Mouse (Mus musculus): Measurements from ENCODE around the gene Ndufa13.

Ndufa13 gene

DNA sequence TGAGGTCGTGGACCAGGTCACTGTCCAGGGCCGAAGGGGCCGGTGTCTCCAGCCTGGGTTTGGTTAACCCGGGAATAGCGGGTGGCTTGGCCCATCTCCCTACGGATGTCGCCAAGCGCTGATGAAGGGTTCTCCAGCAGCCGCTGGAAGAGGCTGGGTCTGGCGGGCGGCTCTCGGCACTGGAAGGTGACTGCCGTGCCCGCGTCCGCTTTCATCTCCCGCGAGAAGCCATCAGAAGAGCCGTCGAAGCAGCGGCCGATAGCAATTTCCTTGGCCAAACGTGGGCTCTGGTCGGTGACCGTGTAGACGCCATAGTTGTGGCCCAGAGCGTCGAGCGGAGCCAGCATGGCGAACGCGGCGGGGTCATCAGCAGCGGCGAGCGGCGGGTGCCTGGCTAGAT lies 21.5 kb downstream of the Ndufa13 start:
- no peak for DNase-seq (ENCODE audit: low spot score in 2 of 2)

DNA sequence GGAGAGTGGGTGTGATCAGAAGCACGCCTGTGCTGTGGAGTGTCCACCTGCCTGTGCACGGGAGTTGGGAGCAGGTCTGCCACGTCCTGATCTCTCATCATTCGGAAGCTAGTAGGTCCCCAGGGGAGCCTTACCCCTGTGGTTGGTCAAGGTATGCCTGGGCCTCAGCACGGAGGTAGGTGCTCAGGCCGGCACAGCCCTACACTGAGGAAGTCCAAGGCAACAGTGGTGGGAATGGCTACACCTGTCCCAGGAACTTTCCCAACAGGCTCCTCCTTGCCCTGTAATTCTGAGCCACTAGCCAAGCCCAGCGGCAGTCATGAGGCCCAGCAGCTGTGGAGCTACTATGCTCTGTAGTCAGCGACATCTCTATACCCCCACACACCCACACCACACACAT lies 22.7 kb downstream of the Ndufa13 start:
- no peak for DNase-seq (ENCODE audit: low spot score in 2 of 2)

DNA sequence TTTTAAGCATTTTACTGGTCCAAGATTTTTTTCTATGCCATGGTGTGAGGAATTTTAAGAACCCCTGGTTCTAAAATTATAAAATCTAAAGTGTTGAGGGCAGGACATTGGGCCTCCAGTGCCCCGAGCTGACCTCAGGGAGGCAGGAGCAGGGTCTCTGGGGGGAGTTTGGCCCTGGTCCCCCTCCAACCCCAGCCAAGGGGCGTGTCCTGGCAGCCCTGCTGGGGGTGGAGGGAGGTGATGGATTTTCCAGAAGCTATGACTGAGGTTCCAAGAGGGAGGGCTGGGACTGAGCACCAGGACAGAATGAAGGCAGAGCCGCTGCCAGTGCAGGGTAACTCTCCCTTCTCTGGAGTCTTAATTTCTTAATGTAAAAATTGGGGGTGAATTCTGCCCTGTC lies 24.4 kb downstream of the Ndufa13 start:
- no peak for DNase-seq (ENCODE audit: low spot score in 2 of 2)

DNA sequence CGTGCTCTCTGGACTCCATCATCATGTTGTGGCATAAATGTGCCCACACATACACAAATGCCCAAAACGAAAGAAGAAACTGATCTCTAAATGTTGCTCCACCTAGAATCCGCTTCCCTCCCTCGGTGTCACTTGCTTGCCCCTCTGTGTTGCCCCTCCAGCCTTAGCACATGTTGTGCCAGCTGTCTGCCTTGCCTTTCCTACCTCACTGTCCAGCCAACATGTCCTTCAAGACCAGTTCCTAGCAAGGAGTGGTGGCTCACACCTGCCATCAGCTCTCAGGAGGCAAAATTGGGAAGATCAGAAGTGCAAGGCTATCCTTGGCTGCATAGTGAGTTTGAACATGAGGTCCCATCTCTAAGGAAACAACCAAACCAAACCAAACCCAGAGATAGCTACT lies 25.0 kb downstream of the Ndufa13 start:
- DNase-seq (ENCODE audit: low spot score in 2 of 2): no peak

DNA sequence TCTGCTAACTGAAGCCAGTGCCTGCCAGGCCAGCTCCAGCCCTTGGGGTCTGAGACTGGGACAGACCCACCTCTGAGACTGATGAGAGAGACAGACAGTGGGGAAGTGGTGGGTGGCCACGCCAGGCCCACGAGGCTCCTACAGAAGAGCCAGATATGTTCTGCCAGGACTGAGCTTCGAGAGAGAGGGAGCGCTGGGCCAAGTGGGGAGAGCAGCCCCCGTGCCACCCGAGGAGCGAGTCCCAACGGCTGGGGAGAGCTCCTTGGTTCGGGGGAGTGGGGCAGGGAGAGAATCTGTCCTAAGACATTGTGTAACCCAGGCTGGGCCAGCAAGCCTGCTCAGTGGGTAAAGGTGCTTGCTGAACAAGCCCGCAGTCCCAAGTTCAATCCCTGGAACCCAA lies 25.4 kb downstream of the Ndufa13 start:
- no peak for DNase-seq (ENCODE audit: low spot score in 2 of 2)

DNA sequence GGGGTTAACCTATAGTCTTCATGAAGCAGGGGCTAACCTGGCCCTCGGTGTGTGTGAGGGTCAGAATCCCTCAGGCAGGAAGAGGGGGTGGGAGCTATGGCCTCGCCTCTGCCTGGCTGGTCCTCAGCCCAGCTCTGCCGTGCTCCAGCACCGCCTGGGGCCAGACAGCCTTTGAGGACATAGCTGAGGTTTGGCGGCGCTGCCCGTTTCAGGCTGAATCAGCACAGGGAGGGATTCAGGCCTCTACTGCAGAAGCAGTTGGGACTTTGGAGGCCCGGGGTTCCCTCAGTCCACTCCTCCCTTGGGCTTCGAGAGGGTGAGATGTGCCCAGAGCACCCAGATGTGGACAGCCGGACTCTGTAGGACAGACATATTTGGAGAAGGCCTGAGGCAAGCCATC lies 26.3 kb downstream of the Ndufa13 start:
- no peak for DNase-seq (ENCODE audit: low spot score in 2 of 2)

DNA sequence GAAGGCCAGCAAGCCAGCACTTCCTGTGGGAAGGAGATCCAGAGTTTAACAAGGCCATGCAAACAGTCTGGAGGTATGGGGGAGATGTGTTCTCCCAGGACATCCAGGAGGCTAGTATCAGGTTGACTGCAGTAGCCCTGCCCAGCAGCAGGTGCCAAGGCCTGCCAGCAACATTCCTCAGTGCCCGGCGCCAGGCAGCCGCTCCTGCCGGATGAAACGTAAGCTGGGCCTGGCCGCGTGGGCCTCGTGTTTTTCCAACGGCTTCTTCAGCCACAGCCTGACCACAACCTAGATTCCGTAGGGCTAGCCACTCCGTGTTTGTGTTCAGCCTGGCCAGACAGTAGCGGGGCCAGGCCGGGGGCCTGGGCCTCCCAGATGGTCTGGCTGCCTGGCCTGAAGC lies 27.7 kb downstream of the Ndufa13 start:
- DNase-seq (ENCODE audit: low spot score in 2 of 2): no peak

DNA sequence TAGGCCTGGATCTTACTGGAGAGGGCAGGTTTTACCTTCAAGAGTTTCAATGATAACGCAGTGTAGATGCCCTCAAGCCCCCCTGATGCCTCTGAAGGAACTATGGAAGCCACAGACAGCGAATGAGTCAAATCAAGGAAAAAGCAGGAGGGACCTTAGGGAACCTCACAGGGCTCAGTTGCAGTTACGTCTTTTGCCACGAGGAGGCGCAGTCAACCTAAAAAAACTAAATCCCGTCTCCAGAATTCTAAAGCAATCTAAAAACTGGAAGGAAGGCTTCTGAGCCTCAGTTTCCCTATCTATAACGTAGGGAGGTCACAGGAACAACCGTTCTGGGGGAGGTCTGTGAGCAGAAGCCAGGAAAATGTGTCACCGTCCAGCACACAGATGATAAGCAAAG lies 28.2 kb downstream of the Ndufa13 start:
- peak in 1 of 2 experiments; percentile 74 for DNase-seq (ENCODE audit: low spot score in 2 of 2)

DNA sequence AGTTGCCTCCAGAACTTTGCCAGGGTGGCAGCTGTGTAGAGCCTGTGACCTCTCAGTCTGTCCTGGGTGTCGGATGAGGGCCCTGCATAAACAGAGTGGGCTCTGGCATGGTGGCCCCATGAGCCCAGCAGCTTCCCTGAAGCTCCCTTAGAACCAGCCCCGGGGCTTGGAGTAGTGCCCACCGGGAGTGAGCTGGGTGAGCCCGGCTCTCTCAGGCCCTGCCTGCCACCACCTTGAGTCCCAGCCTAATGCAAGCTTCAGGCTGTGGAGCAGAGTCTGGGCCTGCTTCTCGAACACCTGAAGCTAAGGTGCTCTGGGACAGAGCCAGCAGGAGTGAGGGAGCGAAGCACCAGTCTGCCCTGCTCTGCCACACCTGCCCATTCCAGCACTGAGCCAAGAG lies 31.5 kb downstream of the Ndufa13 start:
- no peak for DNase-seq (ENCODE audit: low spot score in 2 of 2)

DNA sequence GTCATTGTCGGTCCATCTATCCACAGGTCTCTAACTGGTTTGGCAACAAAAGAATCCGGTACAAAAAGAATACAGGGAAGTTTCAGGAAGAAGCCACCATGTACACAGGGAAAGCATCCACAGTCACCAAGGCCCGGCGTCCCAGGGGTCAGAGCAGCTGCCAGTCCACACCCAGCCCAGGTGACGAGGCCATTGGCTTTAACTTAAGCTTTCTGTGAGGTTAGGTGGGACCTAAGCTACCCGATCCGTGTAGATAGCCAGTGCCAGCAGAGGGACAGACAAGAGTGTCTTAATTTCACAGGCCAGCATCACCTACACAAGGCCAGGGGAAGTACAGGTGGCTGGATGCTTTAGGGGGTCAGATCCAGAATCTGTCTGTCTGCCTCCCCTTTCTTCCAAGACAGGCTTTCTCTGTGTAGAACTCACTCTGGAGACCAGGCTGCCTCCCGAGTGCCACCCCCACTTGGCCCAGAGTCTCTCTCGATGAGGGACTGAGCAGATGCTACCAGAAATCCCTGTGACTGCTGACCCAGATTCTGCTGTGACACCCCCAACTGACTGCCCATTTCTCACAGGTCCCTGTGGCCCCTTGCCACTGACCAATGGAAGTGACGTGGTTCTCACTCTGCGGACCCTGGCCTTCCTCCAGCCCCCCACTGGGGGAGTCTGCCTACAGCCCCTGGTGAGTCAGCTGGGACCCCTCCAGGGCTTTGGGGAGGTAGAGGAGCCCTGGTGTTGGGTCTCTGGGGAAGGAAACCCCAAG lies 32.2 kb downstream of the Ndufa13 start:
- DNase-seq (ENCODE audit: low spot score in 2 of 2): no peak

DNA sequence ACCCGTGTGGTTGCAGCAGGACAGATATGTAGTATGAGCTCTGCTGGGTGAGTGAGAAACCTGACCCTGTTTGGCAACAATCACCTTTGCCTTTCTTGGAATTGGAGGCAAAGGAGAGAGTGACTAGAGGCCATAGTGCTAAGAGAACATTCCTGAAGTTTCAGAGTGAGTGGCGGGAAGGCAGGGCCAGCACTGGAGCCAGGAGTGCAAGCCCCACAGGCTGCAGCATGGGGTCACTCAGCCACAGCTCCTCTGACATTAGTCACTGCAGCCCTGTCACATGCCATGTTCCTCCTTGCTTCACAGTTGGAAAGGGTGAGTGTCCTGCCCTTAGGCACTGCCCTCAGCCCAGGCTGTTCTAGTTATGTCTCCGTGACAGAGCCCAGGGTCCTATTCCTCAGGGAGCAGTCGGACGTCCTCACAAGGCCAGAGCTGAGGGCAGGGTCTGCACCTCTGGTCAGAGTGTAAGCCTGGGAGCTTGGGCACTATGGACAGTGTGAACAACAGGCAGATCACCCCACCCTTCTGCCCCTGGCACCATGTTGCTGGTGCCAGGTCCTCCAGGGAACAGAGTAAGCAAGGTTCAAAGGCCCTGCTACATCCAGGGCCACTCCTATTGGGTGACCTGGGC lies 34.5 kb downstream of the Ndufa13 start:
- no peak for DNase-seq (ENCODE audit: low spot score in 2 of 2)

DNA sequence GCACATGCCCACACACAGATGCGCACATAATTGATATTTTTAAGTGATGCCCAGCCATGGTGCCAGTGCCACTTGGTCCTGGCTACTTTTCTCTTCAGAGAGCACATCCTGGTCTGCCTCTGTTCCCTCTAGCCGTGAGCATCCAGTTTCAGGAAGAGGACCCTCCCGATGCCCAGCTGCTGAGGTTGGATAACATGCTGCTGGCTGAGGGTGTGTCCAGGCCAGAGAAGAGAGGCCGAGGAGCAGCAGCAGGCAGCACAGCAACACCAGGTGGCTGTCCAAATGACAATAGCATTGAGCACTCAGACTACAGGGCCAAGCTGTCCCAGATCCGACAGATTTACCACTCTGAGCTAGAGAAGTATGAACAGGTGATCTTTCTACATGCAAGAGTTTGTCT lies 38.2 kb downstream of the Ndufa13 start:
- no peak for DNase-seq (ENCODE audit: low spot score in 2 of 2)

DNA sequence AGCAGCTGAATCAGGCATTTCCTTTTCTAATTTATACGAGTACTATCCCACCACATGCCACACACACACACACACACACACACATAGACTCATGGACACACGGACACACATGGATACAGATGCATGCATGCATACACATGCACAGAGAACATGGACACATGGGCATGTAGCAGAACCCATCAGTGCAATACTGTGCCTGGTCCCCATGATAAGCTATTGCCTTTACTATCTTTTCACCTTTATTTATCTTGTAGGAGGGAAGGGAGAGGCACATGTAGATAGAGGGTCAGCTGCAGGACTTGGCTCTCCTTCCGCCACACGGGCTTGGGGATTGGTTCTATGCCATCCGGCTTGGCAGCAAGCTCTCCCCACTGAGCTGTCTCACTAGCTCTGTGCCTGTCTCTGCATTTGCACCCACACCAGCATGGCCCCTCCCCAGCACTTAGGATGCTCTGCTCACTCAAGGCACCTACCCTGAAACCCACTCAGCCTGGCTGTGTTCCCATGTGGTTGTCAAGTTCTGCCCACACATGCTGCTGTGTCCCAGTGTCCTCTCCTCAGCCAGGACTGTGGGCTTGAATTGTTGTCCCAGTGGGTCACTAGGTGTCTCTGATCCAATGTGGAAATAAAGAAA lies 38.9 kb downstream of the Ndufa13 start:
- no peak for DNase-seq (ENCODE audit: low spot score in 2 of 2)

DNA sequence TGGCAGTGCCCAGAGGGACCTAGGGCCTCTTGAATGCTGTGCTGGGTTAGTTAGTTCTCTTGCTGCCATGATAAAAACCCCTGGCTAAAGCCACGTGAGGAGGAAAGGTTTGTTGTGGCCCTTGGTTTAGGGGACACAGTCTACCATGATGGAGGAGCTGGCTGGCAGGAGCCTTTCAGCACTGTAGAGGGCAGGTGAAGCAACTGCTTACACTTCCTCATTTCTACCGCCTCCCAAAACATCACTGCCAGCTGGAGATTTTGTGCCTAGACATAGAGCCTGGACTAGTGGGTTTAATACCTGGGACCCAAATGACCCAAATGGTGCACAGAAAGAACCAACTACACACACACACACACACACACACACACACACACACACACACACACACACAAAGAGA lies 41.1 kb downstream of the Ndufa13 start:
- DNase-seq (ENCODE audit: low spot score in 2 of 2): no peak

DNA sequence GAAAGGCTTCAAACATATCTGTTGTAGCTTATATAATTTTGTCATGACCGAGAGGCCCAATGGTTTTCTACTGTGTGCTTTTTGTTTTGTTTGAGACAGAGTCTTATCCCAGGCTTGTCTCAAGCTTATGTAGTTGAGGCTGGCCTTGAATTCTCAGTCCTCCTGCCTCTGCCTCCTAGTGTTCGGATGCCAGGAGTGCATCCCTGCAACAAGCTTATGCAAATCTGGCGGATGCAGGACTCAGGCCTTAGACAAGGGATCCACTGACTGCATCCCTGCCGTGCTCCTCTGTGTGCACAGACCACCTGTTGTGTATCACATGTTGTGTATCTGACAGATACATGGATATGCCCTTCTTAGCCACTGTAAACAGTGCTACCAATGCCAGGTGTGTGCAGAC lies 41.6 kb downstream of the Ndufa13 start:
- DNase-seq (ENCODE audit: low spot score in 2 of 2): no peak

DNA sequence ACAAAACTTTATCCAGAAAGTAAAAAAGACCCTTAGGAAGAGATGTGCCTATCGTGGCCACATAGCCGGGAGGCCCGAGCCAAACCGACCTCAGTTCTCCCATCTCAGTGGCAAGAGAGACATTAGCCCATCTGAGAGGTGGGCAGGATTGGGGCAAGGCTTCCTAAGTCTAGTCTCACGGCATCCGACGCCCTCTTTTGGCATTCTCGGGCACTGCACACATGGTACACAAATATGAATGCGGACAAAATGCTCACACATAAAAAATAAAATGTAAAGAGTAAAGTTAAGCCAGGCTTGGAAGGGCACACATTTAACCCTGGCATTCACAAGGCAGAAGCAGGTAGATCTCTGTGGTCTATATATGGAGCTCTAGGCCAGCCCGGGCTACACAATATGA lies 48.5 kb downstream of the Ndufa13 start:
- no peak for DNase-seq (ENCODE audit: low spot score in 2 of 2)

DNA sequence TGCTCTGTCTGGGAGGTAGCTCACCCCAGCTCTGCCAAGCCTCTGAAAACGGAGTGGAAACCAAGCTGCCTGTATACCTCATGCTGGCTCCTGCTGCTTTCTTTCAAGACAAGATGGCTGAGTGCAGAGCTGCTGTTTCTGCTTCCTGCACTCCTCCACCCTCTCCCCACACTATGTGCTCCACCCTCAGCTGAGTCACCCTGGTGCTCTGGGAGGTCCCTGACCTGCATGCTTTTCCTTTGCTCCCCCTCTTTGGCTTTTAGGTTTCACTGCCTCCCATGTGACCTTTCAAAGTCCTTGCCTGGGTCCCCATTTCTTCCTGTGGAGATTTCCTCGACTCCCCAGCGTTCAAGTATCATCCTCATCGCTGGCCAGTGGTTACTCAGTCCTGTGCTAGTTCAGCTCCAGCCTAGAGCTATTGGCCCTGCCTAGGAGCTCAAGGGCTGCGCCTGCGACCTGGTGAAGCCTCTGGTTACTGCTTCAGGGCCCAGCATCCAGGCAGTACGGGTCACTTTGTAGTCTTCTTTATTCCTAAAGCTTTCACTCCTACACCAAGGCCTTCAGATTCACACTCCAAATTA lies 51.3 kb downstream of the Ndufa13 start:
- no peak for DNase-seq (ENCODE audit: low spot score in 2 of 2)

DNA sequence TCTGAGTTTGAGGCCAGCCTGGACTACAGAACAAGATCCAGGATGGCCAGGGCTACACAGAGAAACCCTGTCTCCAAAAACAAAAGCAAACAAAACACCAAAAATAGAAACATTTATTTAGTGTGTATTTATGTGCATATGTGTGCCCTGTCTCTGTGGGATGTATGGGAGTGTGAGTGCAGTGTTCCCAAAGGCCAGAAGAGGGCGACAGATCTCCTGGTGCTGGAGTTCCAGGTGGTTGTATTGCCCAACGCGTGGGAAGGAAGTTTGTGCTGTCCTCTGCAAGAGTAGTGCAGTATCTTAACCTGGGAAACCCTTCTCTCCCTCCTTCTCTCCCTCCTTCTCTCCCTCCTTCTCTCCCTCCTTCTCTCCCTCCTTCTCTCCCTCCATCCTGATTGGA lies 52.5 kb downstream of the Ndufa13 start:
- DNase-seq (ENCODE audit: low spot score in 2 of 2): no peak

DNA sequence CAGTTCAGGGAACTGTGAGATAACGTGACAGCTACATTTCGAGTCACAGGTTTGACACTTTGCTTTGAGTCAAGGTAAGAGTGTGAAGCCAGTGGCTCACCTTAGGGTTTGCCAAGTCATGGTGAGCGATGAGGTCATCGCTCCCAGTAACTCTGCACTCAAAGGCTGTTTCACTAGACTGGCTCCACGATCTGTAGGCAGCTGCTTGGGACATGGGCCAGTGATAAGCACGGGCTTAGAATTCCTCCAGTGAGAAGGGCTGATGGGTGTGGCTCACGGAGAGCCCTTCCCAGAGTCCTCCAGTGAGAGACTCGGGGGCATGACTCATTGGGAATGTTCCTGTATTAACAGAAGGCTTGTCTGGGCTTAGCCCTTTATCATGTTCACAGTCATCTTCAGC lies 53.4 kb downstream of the Ndufa13 start:
- no peak for DNase-seq (ENCODE audit: low spot score in 2 of 2)

DNA sequence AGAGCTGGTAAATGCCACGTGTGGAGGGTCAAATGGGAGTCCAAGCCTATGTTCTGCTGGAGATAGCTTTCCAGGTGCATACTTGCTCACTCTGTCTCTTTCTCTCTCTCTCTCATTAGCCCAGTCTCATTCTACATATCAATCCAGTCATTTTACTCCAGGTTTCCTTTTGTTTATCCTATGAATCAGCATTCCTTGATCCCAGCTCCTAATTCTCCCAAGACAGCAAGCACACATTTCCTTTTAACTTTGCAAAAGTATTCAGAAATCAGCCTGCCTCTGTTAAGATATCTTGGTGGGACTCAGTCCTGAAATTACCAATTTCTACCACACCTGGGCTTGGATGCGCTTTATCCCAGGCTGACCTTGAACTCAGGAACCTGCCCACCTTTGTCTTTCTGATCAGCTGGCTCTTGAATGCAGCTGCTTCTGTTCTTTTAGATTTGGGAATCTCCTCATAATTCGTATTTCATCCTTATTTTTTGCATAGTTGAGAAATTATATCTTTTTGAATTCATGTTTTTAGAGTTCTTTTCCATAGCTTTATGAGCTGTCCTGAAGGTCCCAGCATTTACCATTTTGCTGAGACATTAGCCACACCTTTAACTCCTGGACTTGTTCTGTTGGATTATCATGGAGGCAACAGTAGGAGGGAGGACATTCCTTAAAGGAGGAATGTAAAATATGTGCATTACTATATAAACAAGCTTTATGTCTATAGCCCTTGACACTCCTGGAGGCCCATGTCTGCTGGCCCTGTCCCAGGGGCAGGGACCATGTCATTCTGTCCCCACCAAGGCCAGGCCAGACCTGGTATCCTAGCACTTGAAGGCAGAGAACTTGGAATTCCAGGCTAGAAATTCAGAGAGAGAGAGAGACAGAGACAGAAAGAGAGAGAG lies 54.9 kb downstream of the Ndufa13 start:
- no peak for DNase-seq (ENCODE audit: low spot score in 2 of 2)
